Mouse (Mus musculus): Measurements from ENCODE around the gene Melk.

The Melk gene

DNA sequence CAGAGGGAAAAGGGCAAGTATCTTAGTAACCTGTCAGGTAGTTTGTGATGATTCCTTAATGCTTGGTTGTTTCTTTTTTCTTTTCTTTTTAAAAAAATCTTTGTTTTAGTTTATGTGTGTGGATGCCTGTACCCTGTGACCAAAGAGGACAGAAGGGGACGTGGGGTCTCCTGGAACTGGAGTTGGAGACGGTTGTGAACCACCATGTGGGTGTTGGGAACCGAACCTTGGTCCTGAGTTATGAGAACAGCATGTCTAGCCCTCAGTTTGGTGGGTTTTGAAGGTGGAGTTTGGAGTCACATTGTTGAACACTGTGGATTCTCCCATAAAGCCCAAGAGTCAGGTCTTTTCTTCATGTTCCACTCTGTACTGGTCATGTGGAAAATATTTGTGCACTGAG, 26.0 kb downstream of the Melk start:
- no peak for DNase-seq (ENCODE audit: extremely low spot score, low spot score)

DNA sequence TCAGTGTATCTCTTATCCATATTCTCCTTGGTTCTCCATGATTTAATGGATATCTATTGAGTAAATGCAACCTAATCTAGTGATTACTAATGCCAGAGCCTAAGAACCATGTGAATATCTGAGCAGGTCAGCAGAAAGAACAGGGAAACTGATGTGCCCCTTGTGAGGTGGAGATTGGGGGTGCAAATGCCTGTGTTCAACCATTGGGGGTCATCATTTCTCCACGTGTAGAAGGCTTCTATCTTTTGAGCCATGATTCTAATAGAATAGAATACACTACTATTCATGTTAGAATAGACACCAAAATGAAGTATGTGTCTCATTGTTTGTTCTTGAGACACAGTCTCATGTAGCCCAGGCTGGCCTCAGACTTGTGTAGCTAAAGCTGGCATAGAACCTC, 27.3 kb downstream of the Melk start:
- DNase-seq (ENCODE audit: extremely low spot score, low spot score) = no peak

DNA sequence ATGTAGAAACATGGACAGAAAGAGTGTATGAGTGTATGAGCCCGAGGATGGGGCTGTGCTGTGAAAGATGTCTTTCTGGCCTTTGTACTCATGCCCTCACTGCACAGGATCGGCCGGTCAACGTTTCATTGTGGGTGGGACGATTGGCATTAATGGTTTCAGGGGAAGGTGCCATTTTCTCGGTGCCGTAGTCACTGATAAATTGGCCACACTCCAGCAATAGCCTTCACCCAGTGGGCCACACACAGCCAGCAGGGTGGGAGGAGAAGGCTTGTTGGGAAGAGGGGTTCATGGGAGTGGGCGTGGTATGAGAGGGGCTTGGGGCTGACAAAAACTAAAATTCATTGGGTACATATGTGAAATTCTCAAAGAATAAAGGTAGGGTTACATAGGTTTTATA, 34.3 kb downstream of the Melk start:
- no peak for DNase-seq (ENCODE audit: extremely low spot score, low spot score)

DNA sequence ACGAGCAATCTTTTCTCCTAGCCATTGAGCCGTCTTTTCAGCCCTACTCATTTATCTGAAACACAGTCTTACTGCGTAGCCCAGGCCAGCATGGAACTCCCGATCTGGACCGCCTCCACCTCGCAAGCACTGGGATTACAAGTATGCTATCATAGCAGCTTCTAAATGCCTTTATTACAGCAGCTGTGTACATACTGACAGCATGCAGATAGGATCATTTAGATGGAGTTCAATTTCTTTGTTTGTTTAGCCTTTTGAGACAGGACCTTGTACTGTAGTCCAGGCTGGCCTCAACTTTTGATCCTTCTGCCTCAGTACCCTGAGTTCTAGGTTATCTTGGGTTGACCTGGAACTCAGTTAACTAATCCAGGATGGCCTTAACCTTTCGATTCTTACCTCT, 61.0 kb downstream of the Melk start:
- no peak for DNase-seq (ENCODE audit: extremely low spot score, low spot score)

DNA sequence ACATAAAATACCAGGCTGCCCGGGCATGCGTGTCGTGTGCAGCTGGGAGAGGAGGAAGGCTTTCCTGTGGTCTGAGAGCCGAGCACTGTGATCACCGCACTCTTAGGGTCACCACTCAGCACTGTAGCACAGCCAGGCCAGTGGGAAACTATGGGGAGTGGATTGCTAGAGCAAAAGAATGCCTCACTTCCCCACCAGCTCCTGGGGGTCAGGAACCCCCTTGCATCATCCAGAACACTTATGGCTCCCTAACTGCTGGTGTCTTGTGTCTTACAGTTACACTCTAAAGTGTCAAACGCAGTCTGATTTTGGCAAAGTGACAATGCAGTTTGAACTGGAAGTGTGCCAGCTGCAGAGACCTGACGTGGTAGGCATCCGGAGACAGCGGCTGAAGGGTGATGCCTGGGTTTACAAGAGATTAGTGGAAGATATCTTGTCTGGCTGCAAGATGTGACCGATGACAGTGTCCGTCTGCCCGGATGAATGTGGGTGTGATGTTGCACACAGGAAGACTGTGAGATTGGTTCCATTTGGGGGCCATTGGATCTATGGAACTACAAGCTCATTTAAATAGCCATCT, 62.8 kb downstream of the Melk start:
- no peak for DNase-seq (ENCODE audit: extremely low spot score, low spot score)

DNA sequence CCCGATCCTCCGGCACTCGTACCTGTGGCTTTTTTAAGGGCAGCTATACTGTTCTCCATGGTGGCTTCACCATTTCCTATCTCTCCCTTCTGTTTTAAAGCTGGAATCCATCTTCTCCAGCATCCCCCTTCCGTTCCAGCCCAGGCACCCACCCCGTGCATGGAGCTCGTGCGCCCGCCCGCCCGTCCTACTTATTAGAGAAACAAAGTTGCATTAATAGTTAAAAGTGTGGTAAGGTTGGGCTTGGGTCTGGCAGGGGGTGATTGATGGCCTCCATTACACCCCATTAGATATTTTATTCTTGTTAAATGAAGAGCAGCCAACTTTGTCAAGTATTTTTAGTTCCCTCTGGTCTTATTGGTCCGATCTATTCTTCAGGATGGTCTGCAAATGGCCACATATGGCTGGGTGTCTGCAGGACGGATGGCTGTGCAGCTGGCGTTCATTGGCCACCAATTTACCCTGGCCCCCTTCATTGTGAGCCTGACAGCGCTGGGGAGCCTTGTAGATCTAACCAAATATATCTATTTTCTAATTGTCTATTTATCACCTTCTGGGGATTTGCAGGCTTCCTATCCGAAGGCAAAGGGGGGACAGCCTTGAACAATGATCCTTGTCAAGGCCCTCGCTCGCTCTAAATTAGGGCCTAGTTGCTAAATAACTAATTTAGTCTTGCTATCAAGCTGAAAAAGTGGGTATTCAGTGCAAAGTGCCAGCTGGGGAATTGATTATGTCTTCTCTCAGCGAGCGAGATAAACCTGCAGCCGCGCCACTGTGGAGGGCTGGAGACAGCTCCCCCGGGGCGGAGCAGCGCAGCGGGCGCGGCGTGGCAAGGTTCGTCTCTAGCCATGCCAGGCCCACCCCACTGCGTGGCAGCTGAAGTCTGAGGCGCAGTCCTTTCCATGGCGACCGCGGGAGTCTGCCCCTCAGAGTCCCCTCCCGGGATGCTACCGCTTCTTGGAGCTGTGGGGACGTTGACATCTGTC, 91.8 kb downstream of the Melk start:
- DNase-seq (ENCODE audit: extremely low spot score, low spot score) = no peak

DNA sequence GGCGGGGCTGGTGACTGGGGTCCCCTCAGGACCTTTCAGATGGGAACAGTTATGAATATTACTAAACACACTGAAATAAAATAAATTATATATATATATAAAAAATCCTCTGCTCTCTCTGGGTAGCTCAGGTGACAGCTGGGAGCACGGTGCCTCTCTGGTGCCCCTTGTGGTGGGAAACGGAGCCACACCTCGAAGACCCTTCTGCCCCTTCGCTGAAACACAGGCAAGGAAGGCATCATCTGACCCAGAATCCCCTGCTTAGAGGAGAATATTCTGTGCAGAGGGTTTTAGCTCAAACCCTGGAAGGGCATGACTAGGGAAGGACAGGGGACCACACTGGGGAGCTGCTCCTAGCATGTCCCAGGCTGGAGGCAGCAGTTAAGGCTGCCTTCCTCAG, 101.9 kb downstream of the Melk start:
- DNase-seq (ENCODE audit: extremely low spot score, low spot score) = peak; percentile 57

DNA sequence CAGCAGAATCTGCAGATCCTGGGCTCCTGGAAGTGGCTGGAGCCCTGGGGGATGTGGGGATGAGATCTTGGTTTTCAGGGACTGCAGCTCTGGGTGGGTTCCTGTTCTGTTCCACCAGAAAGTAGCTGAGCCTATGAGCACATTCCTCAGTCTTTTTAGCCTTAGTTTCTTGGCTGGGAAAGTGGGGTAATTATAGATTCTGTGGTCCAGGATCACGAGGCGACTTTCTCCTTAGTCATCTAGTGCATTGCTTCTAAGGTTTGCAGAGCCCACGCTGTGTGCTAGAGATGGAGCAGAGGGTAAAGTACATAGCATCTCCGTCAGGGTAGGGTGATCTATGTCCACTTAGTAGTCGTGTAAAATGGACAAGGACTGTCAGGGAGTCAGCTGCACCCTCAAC, 103.8 kb downstream of the Melk start:
- no peak for DNase-seq (ENCODE audit: extremely low spot score, low spot score)

All from neural tube, embryonic 10.5 days (tissue).